Mouse (Mus musculus) heart, adult 18-20 months (tissue): ENCODE results near the gene Tsga13. TPM values are rescaled to one million over a fixed set of nuclear protein-coding genes. Genes with fewer than 3 reads are reported as not detected.

Experiments
- DNase-seq, 2 experiments: peaks; one replicate each; pipeline ENCODE4 v3.0.0; 2021 to 2022; ENCODE audit warnings: mixed read lengths in 1 of 2
- total RNA-seq, 2 experiments: library from RNA; stranded (reverse); gene quantifications; 2 replicates each; pipeline ENCODE4 v1.2.3; 2021

The Tsga13 gene
- total RNA-seq, 2 experiments from 2014 or later: not detected

- no peak for DNase-seq
These were observed 59.4 kb downstream of the Tsga13 start for GRCm38 (mm10) chr6:30855956-30856355.

GRCm38 (mm10) chr6:30855205-30855604 lies 60.2 kb downstream of the Tsga13 start:
- DNase-seq: no peak

- DNase-seq: peak in 1 of 2 experiments; percentile 6
These were observed 65.6 kb downstream of the Tsga13 start for GRCm38 (mm10) chr6:30849818-30850217.

Other genes starting within 250 kb of the Tsga13 start
- 1 to 10 TPM; 1.3 to 1.5 TPM for gene Cep41, start 221.8 kb downstream of the Tsga13 start, total RNA-seq
- gene Mest, start 192.0 kb downstream of the Tsga13 start, total RNA-seq: 1 to 10 TPM; 5.4 to 6.8 TPM
- 10 to 100 TPM; 36.9 to 41.8 TPM for gene Copg2, start 18.8 kb downstream of the Tsga13 start, total RNA-seq
- under 1 TPM; 0.18 to 0.22 TPM for gene Klf14, start 43.5 kb upstream of the Tsga13 start, total RNA-seq